ENCODE assay signal across 10 mouse cellular contexts in genomic region chr16:6480411-6480728, GRCm38 (mm10).
DNase-seq lines count a peak whose midpoint lies in the region; ATAC-seq and TF ChIP-seq lines count a peak whose summit lies in the region.
"Had no signal": no experiment of that assay in that cellular context is flagged by ENCODE, and none has a peak within 500 bp of the region (broad histone marks: within the 10 kb centered on the region; RNA-seq: fewer than 3 reads in every experiment).

No protein-coding gene starts in this region.

- 0 out of 4 replicates have a peak, but pooled peaks cover 0 to 3% of the 10 kb centered on the region in 2 experiments for H3K4me1 ChIP-seq in ES-E14 (ENCODE audit: control insufficient read depth in 2 of 2, insufficient read depth in 2 of 2, low read length in 2 of 2, poor library complexity in 1 of 2)
- peaks cover 15% of the 10 kb centered on the region for H3K4me1 ChIP-seq in midbrain, embryonic 14.5 days (ENCODE audit: control insufficient read depth, insufficient read depth, low read length)
- H3K4me1 ChIP-seq: stomach, embryonic 15.5 days had no signal

- WGBS in midbrain, embryonic 14.5 days: 7% methylated on average over 5 of the region's 5 CpGs

- no peak overlapping the region for H3K9ac ChIP-seq in ES-E14 (ENCODE audit: insufficient read depth, low read depth, low read length, poor library complexity, severe bottlenecking)
- H3K9ac ChIP-seq in midbrain, embryonic 14.5 days (replicated peaks; ENCODE audit: low read length): no peak overlapping the region
- H3K9ac ChIP-seq: limb, embryonic 13.5 days; stomach, embryonic 15.5 days had no signal

- H3K9me3 ChIP-seq in ES-E14 (ENCODE audit: control insufficient read depth, insufficient read depth, low read depth, low read length): no peaks in the 10 kb centered on the region
- H3K9me3 ChIP-seq in midbrain, embryonic 14.5 days (ENCODE audit: control insufficient read depth, low read length): no peaks in the 10 kb centered on the region
- H3K9me3 ChIP-seq: limb, embryonic 13.5 days; stomach, embryonic 15.5 days had no signal

- H3K27me3 ChIP-seq in midbrain, embryonic 14.5 days (ENCODE audit: control insufficient read depth, insufficient read depth, low read length): no peaks in the 10 kb centered on the region
- H3K27me3 ChIP-seq: stomach, embryonic 15.5 days had no signal

- H3K4me3 ChIP-seq in ES-E14 (ENCODE audit: insufficient read depth in 1 of 2, low read depth in 1 of 2, low read length in 2 of 2, poor library complexity in 1 of 2, severe bottlenecking in 1 of 2): no peak overlapping the region
- H3K4me3 ChIP-seq in midbrain, embryonic 14.5 days (replicated peaks; ENCODE audit: low read depth, low read length): no peak overlapping the region
- H3K4me3 ChIP-seq: limb, embryonic 13.5 days; stomach, embryonic 15.5 days had no signal

- no peak overlapping the region for H3K4me2 ChIP-seq in midbrain, embryonic 14.5 days (ENCODE audit: low read length)
- H3K4me2 ChIP-seq: limb, embryonic 13.5 days; stomach, embryonic 15.5 days had no signal

- ATAC-seq in frontal cortex, adult (ENCODE audit: low TSS enrichment): peak; percentile 32
- ATAC-seq in midbrain, embryonic 14.5 days (ENCODE audit: low FRiP score, low TSS enrichment): no peak

- H3K36me3 ChIP-seq in ES-E14 (ENCODE audit: control insufficient read depth, insufficient read depth, low read length, poor library complexity, severe bottlenecking): no peaks in the 10 kb centered on the region
- no peaks in the 10 kb centered on the region for H3K36me3 ChIP-seq in midbrain, embryonic 14.5 days (ENCODE audit: control insufficient read depth, insufficient read depth, low read length)
- H3K36me3 ChIP-seq: limb, embryonic 13.5 days; stomach, embryonic 15.5 days had no signal

- peak; percentile 55 for DNase-seq in gastrocnemius, postnatal 10 days
- DNase-seq in gastrocnemius, postnatal 25 days: no peak
- peak; percentile 47 for DNase-seq in ES-E14 (ENCODE audit: low read depth, low spot score)
- DNase-seq in cerebellum, adult 18-20 months: peak; percentile 74 to 87
- peak; percentile 82 to 90 for DNase-seq in layer of hippocampus, postnatal 14 days (ENCODE audit: low spot score in 2 of 2)
- DNase-seq in midbrain, embryonic 14.5 days: peak; percentile 93
- DNase-seq in thymus, postnatal 14 days: peak; percentile 8

- no peak overlapping the region for H3K27ac ChIP-seq in ES-E14 (ENCODE audit: insufficient read depth, low read depth, low read length, poor library complexity, severe bottlenecking)
- no peak overlapping the region for H3K27ac ChIP-seq in midbrain, embryonic 14.5 days (replicated peaks; ENCODE audit: low read depth, low read length)
- H3K27ac ChIP-seq: limb, embryonic 13.5 days; stomach, embryonic 15.5 days had no signal

- in situ Hi-C loops in ES-E14 (cut with MboI; ENCODE audit: low sequenced_read_pairs in 2 of 2, unreplicated experiment in 2 of 2): no loop called here

TF ChIP-seq in ES-E14, 5 proteins besides CTCF, POLR2A, EP300 and RAD21:
- TF ChIP-seq ZC3H11A (IDR thresholded peaks at IDR 0.05; ENCODE audit: borderline replicate concordance, low read depth, low read length): no peak
- 0 out of 2 replicates have a peak, but pooled peaks have one; percentile 15 for TF ChIP-seq MAFK (IDR thresholded peaks at IDR 0.05; ENCODE audit: insufficient read depth, low read depth, low read length)
TF ChIP-seq in ES-E14: peak in this region for 1.
